Mouse (Mus musculus): ENCODE data around the gene Otx2. TPM values are rescaled to one million over a fixed set of nuclear protein-coding genes. Genes with fewer than 3 reads are reported as not detected.

The Otx2 gene
- polyA plus RNA-seq, 1 experiment from 2014 or later, result not detected

DNA sequence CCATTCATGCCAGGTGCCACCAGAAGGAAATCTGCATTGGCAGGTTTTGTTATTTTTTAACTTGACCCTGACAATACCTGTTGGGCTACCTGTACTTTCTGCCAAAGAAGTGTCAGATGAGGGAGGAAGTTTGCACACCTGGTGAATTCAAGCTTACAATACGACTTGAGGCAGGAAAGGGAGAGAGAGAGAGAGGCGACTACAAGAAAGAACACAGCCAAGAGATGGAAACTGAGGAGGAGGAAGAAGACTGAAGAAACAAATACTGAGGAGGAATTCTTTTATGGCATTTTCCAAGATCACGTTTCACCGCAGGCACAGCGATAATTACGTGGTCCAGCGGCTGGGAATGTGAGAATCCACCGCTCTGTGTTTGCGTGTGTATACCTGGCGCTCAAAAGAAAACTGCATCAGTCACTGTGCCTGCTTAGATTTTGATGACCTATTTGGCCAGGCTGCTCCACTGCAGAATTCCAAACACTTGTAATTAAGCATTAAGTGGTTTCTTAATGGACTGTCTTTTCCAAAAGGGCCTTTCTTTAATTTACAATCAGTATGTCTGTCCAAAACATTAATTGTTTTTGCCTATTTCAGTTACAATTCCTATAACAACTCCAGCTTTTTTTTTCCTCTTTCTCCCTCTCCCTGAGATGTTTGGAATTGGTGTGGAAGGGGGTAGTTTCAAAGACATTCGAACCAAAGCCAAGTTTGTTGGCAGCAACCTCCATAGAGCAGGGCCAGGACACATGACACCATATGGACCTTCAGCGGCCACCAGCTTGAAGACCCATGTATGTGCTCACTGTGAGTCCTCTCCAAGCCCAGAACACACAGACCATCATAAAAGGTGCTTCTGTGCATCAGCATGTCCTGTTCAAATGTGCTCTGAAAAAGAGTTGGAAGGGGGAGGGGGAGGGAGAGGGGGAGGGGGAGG, 31.9 kb downstream of the Otx2 start:
- 47% methylated on average over 12 of the region's 12 CpGs for WGBS
- DNase-seq (ENCODE audit: low spot score) (no peak), ATAC-seq (replicated peaks; ENCODE audit: low FRiP score, low read depth) (no peak)
- Histone ChIP-seq H3K27me3 (ENCODE audit: insufficient read depth, low read length) (no peaks in the 10 kb centered on the region), H3K4me2 (ENCODE audit: low read length) (no peak overlapping the region), H3K9ac (ENCODE audit: low read depth, low read length) (no peak overlapping the region), H3K4me1 (replicated peaks; ENCODE audit: insufficient read depth, low read length) (no peaks in the 10 kb centered on the region), H3K9me3 (replicated peaks; ENCODE audit: low read length) (no peaks in the 10 kb centered on the region; the same call in 1 of the 2 replicates), H3K27ac (no peak overlapping the region), H3K36me3 (ENCODE audit: insufficient read depth, low read length) (no peaks in the 10 kb centered on the region), H3K4me3 (replicated peaks; ENCODE audit: low read depth, low read length) (no peak overlapping the region)
- no peak for TF ChIP-seq CTCF (IDR thresholded peaks at IDR 0.05; ENCODE audit: low read depth)

DNA sequence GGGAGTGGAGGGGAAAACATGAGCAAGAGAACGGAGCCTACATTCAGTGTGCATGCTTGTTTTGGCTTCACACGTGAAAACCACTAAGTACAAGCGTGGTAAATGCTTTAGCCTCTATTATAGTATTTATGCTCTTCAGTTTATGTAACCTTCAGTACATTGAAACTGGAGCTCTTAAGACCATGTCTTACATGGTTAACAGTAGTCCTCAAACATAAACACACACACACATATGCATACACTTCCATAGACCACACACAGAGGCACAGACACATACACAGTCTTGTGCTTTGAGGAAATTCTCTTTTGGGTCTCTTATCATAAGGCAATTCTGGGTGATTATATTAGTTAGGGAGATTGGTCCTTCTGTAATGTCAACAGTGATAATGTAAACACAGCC, 40.5 kb downstream of the Otx2 start:
- Histone ChIP-seq H3K9ac (ENCODE audit: low read depth, low read length) (no peak overlapping the region), H3K4me2 (ENCODE audit: low read length) (no peak overlapping the region), H3K4me3 (replicated peaks; ENCODE audit: low read depth, low read length) (no peak overlapping the region), H3K27ac (no peak overlapping the region), H3K4me1 (replicated peaks; ENCODE audit: insufficient read depth, low read length) (no peaks in the 10 kb centered on the region), H3K36me3 (ENCODE audit: insufficient read depth, low read length) (no peaks in the 10 kb centered on the region), H3K27me3 (ENCODE audit: insufficient read depth, low read length) (no peaks in the 10 kb centered on the region), H3K9me3 (replicated peaks; ENCODE audit: low read length) (no peaks in the 10 kb centered on the region)
- ATAC-seq (replicated peaks; ENCODE audit: low FRiP score, low read depth) (no peak), DNase-seq (ENCODE audit: low spot score) (no peak)
- 69% methylated on average over 3 of the region's 3 CpGs for WGBS
- no peak for TF ChIP-seq CTCF (IDR thresholded peaks at IDR 0.05; ENCODE audit: low read depth)

DNA sequence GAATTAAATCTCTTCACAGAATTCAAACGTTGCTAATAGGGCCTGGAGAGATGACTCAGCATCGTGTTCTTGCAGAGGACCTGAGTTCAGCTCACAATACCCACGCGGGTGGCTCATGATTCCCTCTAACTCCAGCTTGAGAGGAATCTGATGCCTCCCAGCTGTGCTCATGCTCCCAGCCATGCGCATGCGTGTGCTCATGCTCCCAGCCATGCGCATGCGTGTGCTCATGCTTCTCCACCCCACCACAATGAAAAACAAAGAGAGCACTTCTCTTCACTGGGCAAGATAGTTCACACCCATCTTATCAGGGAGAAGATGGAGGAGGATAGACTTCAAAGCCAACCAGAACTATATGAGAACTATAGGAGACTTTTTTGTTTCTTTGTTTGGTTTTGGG, 41.3 kb downstream of the Otx2 start:
- Histone ChIP-seq H3K27ac (no peak overlapping the region), H3K9ac (ENCODE audit: low read depth, low read length) (no peak overlapping the region), H3K9me3 (replicated peaks; ENCODE audit: low read length) (no peaks in the 10 kb centered on the region), H3K4me1 (replicated peaks; ENCODE audit: insufficient read depth, low read length) (no peaks in the 10 kb centered on the region), H3K27me3 (ENCODE audit: insufficient read depth, low read length) (no peaks in the 10 kb centered on the region), H3K36me3 (ENCODE audit: insufficient read depth, low read length) (no peaks in the 10 kb centered on the region), H3K4me3 (replicated peaks; ENCODE audit: low read depth, low read length) (no peak overlapping the region), H3K4me2 (ENCODE audit: low read length) (no peak overlapping the region)
- TF ChIP-seq CTCF (IDR thresholded peaks at IDR 0.05; ENCODE audit: low read depth), result no peak
- WGBS, result 85% methylated on average over 8 of the region's 8 CpGs
- no peak for ATAC-seq (replicated peaks; ENCODE audit: low FRiP score, low read depth)
- DNase-seq (ENCODE audit: low spot score), result no peak

DNA sequence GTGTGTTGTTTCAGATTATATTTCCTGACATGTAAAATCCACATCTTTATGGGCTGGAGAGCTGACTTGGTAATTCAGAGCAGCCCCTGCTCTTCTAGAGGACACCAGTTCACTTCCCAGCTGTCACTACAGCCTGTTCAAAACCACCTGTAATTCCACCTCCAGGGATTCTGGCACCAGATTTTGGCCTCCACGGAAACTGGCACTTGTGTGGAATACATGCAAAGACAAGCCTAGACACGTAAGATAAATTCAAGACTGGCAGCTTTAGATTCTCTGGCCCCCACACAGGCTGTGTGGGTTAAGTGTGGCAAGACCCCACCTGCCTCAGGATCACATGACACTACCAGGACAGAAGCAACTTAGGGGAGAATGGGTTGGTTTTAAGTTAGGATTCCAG, 42.1 kb downstream of the Otx2 start:
- H3K4me1 ChIP-seq (replicated peaks; ENCODE audit: insufficient read depth, low read length), result no peaks in the 10 kb centered on the region
- DNase-seq (ENCODE audit: low spot score) (no peak), ATAC-seq (replicated peaks; ENCODE audit: low FRiP score, low read depth) (no peak)
- H3K36me3 ChIP-seq (ENCODE audit: insufficient read depth, low read length), result no peaks in the 10 kb centered on the region
- no peak overlapping the region for H3K4me3 ChIP-seq (replicated peaks; ENCODE audit: low read depth, low read length)
- H3K9me3 ChIP-seq (replicated peaks; ENCODE audit: low read length), result no peaks in the 10 kb centered on the region
- 78% methylated on average over 2 of the region's 2 CpGs for WGBS
- no peak for TF ChIP-seq CTCF (IDR thresholded peaks at IDR 0.05; ENCODE audit: low read depth)
- no peak overlapping the region for H3K9ac ChIP-seq (ENCODE audit: low read depth, low read length)
- no peak overlapping the region for H3K4me2 ChIP-seq (ENCODE audit: low read length)
- no peaks in the 10 kb centered on the region for H3K27me3 ChIP-seq (ENCODE audit: insufficient read depth, low read length)
- no peak overlapping the region for H3K27ac ChIP-seq

DNA sequence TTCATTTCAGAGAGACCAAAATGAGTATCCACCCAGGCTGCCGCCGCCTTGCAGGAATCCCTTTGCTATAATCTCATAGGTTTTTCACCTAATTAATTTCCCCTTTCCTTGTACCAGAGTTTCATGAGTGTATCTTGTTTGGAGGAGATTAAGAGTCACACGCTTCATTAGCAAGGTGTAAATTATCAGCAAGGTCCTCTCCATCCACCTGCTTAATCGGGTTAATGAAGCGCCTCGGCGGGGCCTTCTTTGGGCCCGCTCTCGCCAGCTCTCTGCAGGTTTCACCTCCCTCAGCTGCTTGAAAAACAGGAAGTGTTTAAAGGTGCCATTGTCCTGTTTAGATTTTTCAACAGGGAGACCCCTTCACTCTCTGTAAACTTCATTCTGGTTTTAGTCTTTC, 44.2 kb downstream of the Otx2 start:
- no peak overlapping the region for H3K27ac ChIP-seq
- H3K27me3 ChIP-seq (ENCODE audit: insufficient read depth, low read length), result no peaks in the 10 kb centered on the region
- no peaks in the 10 kb centered on the region for H3K4me1 ChIP-seq (replicated peaks; ENCODE audit: insufficient read depth, low read length)
- ATAC-seq (replicated peaks; ENCODE audit: low FRiP score, low read depth) (no peak), DNase-seq (ENCODE audit: low spot score) (no peak)
- H3K9me3 ChIP-seq (replicated peaks; ENCODE audit: low read length), result no peaks in the 10 kb centered on the region
- no peak for TF ChIP-seq CTCF (IDR thresholded peaks at IDR 0.05; ENCODE audit: low read depth)
- H3K4me3 ChIP-seq (replicated peaks; ENCODE audit: low read depth, low read length), result no peak overlapping the region
- no peak overlapping the region for H3K4me2 ChIP-seq (ENCODE audit: low read length)
- WGBS, result 48% methylated on average over 9 of the region's 9 CpGs
- H3K9ac ChIP-seq (ENCODE audit: low read depth, low read length), result no peak overlapping the region
- no peaks in the 10 kb centered on the region for H3K36me3 ChIP-seq (ENCODE audit: insufficient read depth, low read length)

DNA sequence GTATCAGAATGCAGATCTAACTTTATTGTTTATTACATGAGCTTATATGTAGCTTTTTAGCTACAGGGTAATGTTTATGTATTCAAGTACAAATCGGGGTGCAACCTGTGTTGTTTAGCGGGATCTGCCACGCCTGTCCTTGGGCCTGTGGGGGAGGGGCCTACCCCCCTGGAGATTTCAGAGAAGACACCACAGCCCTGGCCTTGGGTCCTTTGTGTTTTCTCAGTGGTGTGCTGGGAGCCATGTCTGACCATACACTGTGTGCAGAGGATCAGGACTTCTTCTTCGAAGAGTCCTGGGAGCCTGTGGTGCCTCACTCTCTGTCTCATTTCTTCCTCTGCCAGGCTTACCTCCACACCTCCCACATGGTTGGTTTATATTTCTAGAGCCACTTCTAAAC, 47.3 kb downstream of the Otx2 start:
- DNase-seq (ENCODE audit: low spot score) (no peak), ATAC-seq (replicated peaks; ENCODE audit: low FRiP score, low read depth) (no peak)
- Histone ChIP-seq H3K9me3 (replicated peaks; ENCODE audit: low read length) (no peaks in the 10 kb centered on the region), H3K4me1 (replicated peaks; ENCODE audit: insufficient read depth, low read length) (no peaks in the 10 kb centered on the region), H3K4me2 (ENCODE audit: low read length) (no peak overlapping the region), H3K36me3 (ENCODE audit: insufficient read depth, low read length) (no peaks in the 10 kb centered on the region), H3K27me3 (ENCODE audit: insufficient read depth, low read length) (no peaks in the 10 kb centered on the region), H3K27ac (no peak overlapping the region), H3K4me3 (replicated peaks; ENCODE audit: low read depth, low read length) (no peak overlapping the region), H3K9ac (ENCODE audit: low read depth, low read length) (no peak overlapping the region)
- WGBS, result 89% methylated on average over 4 of the region's 4 CpGs
- TF ChIP-seq CTCF (IDR thresholded peaks at IDR 0.05; ENCODE audit: low read depth), result no peak
